Mouse (Mus musculus) small intestine, adult 2 months (tissue): ENCODE measurements around the gene Snapc2. TPM values are rescaled to one million over a fixed set of nuclear protein-coding genes. Genes with fewer than 3 reads are reported as not detected.
"Not testable (repeated sequence)": the region's sequence is repeated elsewhere in the genome, so short reads cannot be mapped to it uniquely, and the experiment has no call there.

Experiments used
- H3K27ac ChIP-seq: fragments of 200-500 bp; 2 replicates; pipeline ENCODE4 v1.5.1; 2012; ENCODE audit warnings: low read depth, low read length, control low read depth, inconsistent platforms; ENCODE audit not compliant: insufficient read depth
- H3K27me3 ChIP-seq: fragments of 200-500 bp; 2 replicates; pipeline ENCODE4 v1.6.1; 2012; ENCODE audit warnings: mild to moderate bottlenecking, moderate library complexity, low read length, inconsistent platforms; ENCODE audit not compliant: control insufficient read depth, insufficient read depth
- H3K36me3 ChIP-seq: fragments of 200-500 bp; 2 replicates; pipeline ENCODE4 v1.6.1; 2012; ENCODE audit warnings: mild to moderate bottlenecking, low read length, control low read depth, inconsistent platforms; ENCODE audit not compliant: control insufficient read depth, insufficient read depth
- H3K4me1 ChIP-seq: fragments of 200-500 bp; 2 replicates; pipeline ENCODE4 v1.6.1; 2012; ENCODE audit warnings: low read length, inconsistent platforms, mixed read lengths; ENCODE audit not compliant: control insufficient read depth, insufficient read depth, insufficient read length
- H3K4me3 ChIP-seq: fragments of 200-500 bp; 2 replicates; pipeline ENCODE4 v1.5.1; 2012; ENCODE audit warnings: low read depth, mild to moderate bottlenecking, control low read depth, inconsistent platforms, low read length, moderate library complexity
- CTCF ChIP-seq: fragments of 200-500 bp; IDR thresholded peaks from 2 replicates; pipeline ENCODE4 v1.5.1; 2012; ENCODE audit warnings: low read depth, mild to moderate bottlenecking, control low read depth, inconsistent platforms, low read length, moderate library complexity, mixed read lengths; ENCODE audit not compliant: insufficient replicate concordance, insufficient read length; ENCODE audit errors: extremely low read depth
- POLR2A ChIP-seq: fragments of 200-500 bp; IDR thresholded peaks from 2 replicates; pipeline ENCODE4 v1.6.1; 2012; ENCODE audit warnings: low read depth, mild to moderate bottlenecking, control low read depth, inconsistent platforms, low read length, moderate library complexity
- WGBS: fragments of 180-500 bp; shearing (Covaris S2); methylation state at CpG from one replicate; pipeline ENCODE4 v1.1.7; 2018; 5-methylcytosine and 5-hydroxymethylcytosine counted together
- polyA plus RNA-seq: library from polyadenylated mRNA; depleted of rRNA; stranded (reverse); fragments of >200 nt; gene quantifications from 2 replicates; pipeline ENCODE4 v1.2.3, GENCODE M21; 2012

Snapc2 gene
- polyA plus RNA-seq, 1 experiment: 22.6 TPM

GRCm38 (mm10) chr8:4249213-4249612 lies 3.7 kb upstream of the Snapc2 start:
- no peak overlapping the region for H3K27ac ChIP-seq
- 71% methylated on average over 29 of the region's 29 CpGs for WGBS

GRCm38 (mm10) chr8:4250306-4250970 lies 2.4 kb upstream of the Snapc2 start:
- H3K27ac ChIP-seq: no peak overlapping the region
- TF ChIP-seq CTCF (peak; percentile 86; the same call in 1 of the 2 replicates), POLR2A (no peak)
- WGBS: 47% methylated on average over 26 of the region's 26 CpGs
- peaks cover 21% of the 10 kb centered on the region for H3K36me3 ChIP-seq
- no peak overlapping the region for H3K4me3 ChIP-seq
- H3K27me3 ChIP-seq: no peaks in the 10 kb centered on the region
- H3K4me1 ChIP-seq: peaks cover 10% of the 10 kb centered on the region

More at GRCm38 (mm10) chr8:4249213-4249612, 3.7 kb upstream of the Snapc2 start:
- H3K4me3 ChIP-seq: no peak overlapping the region
- TF ChIP-seq CTCF (no peak), POLR2A (no peak)
- H3K27me3 ChIP-seq: no peaks in the 10 kb centered on the region
- peaks cover 9% of the 10 kb centered on the region for H3K4me1 ChIP-seq
- peaks cover 30% of the 10 kb centered on the region for H3K36me3 ChIP-seq

- TF ChIP-seq POLR2A (no peak), CTCF (no peak)
- H3K27ac ChIP-seq: peak overlapping the region; percentile 47
- H3K27me3 ChIP-seq: no peaks in the 10 kb centered on the region
- peaks cover 10% of the 10 kb centered on the region for H3K4me1 ChIP-seq
- peaks cover 6% of the 10 kb centered on the region; the same call in 1 of the 2 replicates for H3K36me3 ChIP-seq
- peak overlapping the region; percentile 93 for H3K4me3 ChIP-seq
- WGBS: 23% methylated on average over 8 of the region's 8 CpGs
Observed at GRCm38 (mm10) chr8:4252116-4252760, 642 bp upstream of the Snapc2 start.

GRCm38 (mm10) chr8:4254001-4254400 lies 1.1 kb downstream of the Snapc2 start:
- TF ChIP-seq POLR2A: no peak
- 37% methylated on average over 6 of the region's 6 CpGs for WGBS
- peaks cover 19% of the 10 kb centered on the region for H3K4me1 ChIP-seq
- H3K27ac ChIP-seq: no peak overlapping the region
- no peak overlapping the region for H3K4me3 ChIP-seq
- no peaks in the 10 kb centered on the region for H3K27me3 ChIP-seq
- peaks cover 5% of the 10 kb centered on the region; the same call in 1 of the 2 replicates for H3K36me3 ChIP-seq

- Histone ChIP-seq H3K36me3 (peaks cover 11% of the 10 kb centered on the region), H3K4me1 (peaks cover 24% of the 10 kb centered on the region)
- not testable (repeated sequence) for H3K27me3 ChIP-seq, H3K27ac ChIP-seq, H3K4me3 ChIP-seq
- 89% methylated on average over 7 of the region's 7 CpGs for whole genome bisulfite sequencing
Observed at GRCm38 (mm10) chr8:4255471-4255870, 2.6 kb downstream of the Snapc2 start.

GRCm38 (mm10) chr8:4256911-4257310 lies 4.0 kb downstream of the Snapc2 start:
- Histone ChIP-seq H3K27ac (peak overlapping the region; percentile 42), H3K4me3 (no peak overlapping the region)
- 59% methylated on average over 4 of the region's 4 CpGs for WGBS

GRCm38 (mm10) chr8:4257350-4257749 lies 4.5 kb downstream of the Snapc2 start:
- TF ChIP-seq POLR2A (no peak), CTCF (no peak)
- 86% methylated on average over 4 of the region's 4 CpGs for WGBS
- H3K4me3 ChIP-seq: no peak overlapping the region
- H3K27me3 ChIP-seq: no peaks in the 10 kb centered on the region
- peaks cover 20% of the 10 kb centered on the region for H3K36me3 ChIP-seq
- H3K4me1 ChIP-seq: peaks cover 23% of the 10 kb centered on the region
- no peak overlapping the region for H3K27ac ChIP-seq

More at GRCm38 (mm10) chr8:4256911-4257310, 4.0 kb downstream of the Snapc2 start:
- Histone ChIP-seq H3K36me3 (peaks cover 20% of the 10 kb centered on the region), H3K27me3 (no peaks in the 10 kb centered on the region), H3K4me1 (peaks cover 24% of the 10 kb centered on the region)
- TF ChIP-seq CTCF (no peak), POLR2A (no peak)

GRCm38 (mm10) chr8:4258233-4258632 lies 5.4 kb downstream of the Snapc2 start:
- H3K4me3 ChIP-seq: peak overlapping the region; percentile 61
- H3K27me3 ChIP-seq: no peaks in the 10 kb centered on the region
- 4% methylated on average over 35 of the region's 35 CpGs for WGBS
- TF ChIP-seq POLR2A (no peak), CTCF (peak; percentile 66; the same call in 1 of the 2 replicates)
- H3K4me1 ChIP-seq: peaks cover 21% of the 10 kb centered on the region
- H3K36me3 ChIP-seq: peaks cover 26% of the 10 kb centered on the region
- no peak overlapping the region for H3K27ac ChIP-seq
